ENCODE assay signal across 28 mouse cellular contexts in genomic region chr4:102310630-102311029, GRCm38 (mm10).
"Had no signal": no experiment of that assay in that cellular context is flagged by ENCODE, and none has a peak within 500 bp of the region (broad histone marks: within the 10 kb centered on the region; RNA-seq: fewer than 3 reads in every experiment).

No protein-coding gene starts in this region.

- H3K4me2 ChIP-seq: heart, embryonic 12.5 days; hindbrain, embryonic 12.5 days; hindbrain, embryonic 14.5 days; intestine, embryonic 15.5 days; limb, embryonic 12.5 days; liver, embryonic 11.5 days; liver, embryonic 13.5 days; liver, embryonic 15.5 days had no signal

- H3K36me3 ChIP-seq: heart, embryonic 12.5 days; hindbrain, embryonic 10.5 days; hindbrain, embryonic 12.5 days; intestine, embryonic 15.5 days; limb, embryonic 10.5 days; limb, embryonic 12.5 days; liver, embryonic 13.5 days; liver, embryonic 15.5 days had no signal

- H3K27ac ChIP-seq: heart, adult 2 months; hindbrain, embryonic 10.5 days; hindbrain, embryonic 12.5 days; hindbrain, embryonic 14.5 days; intestine, embryonic 15.5 days; layer of hippocampus, adult 2 months; left cerebral cortex, adult 2 months; limb, embryonic 10.5 days; limb, embryonic 12.5 days; liver, embryonic 13.5 days; liver, embryonic 15.5 days had no signal

- H3K9ac ChIP-seq: heart, embryonic 12.5 days; hindbrain, embryonic 12.5 days; hindbrain, embryonic 14.5 days; intestine, embryonic 15.5 days; limb, embryonic 12.5 days; liver, embryonic 13.5 days; liver, embryonic 15.5 days; liver, postnatal 0 days had no signal

- DNase-seq: gastrocnemius, postnatal 36 days; heart, adult 11 months; heart, adult 2 months; heart, postnatal 10 days; heart, postnatal 4 days; kidney, adult 18-20 months; kidney, adult 8-10 months; kidney, postnatal 10 days; kidney, postnatal 25 days; kidney, postnatal 4 days; liver; liver, embryonic 13.5 days; liver, postnatal 0 days; lung, adult 2 months had no signal

- H3K4me3 ChIP-seq: heart, adult 2 months; heart, embryonic 12.5 days; hindbrain, embryonic 10.5 days; hindbrain, embryonic 12.5 days; intestine, embryonic 15.5 days; layer of hippocampus, adult 2 months; left cerebral cortex, adult 2 months; limb, embryonic 10.5 days; limb, embryonic 12.5 days; liver, embryonic 13.5 days; liver, embryonic 15.5 days had no signal

- ATAC-seq: hindbrain, embryonic 16.5 days; inflammation-experienced regulatory T-cells, adult 6 months; intestine, embryonic 15.5 days; intestine, postnatal 0 days; liver, postnatal 0 days had no signal

- H3K4me1 ChIP-seq: intestine, embryonic 15.5 days; limb, embryonic 10.5 days; limb, embryonic 12.5 days; liver, embryonic 13.5 days; liver, embryonic 15.5 days had no signal

- H3K9me3 ChIP-seq: heart, embryonic 12.5 days; hindbrain, embryonic 10.5 days; hindbrain, embryonic 12.5 days; intestine, embryonic 15.5 days; limb, embryonic 10.5 days; limb, embryonic 12.5 days; liver, embryonic 13.5 days; liver, embryonic 15.5 days had no signal

- H3K27me3 ChIP-seq: heart, embryonic 12.5 days; hindbrain, embryonic 12.5 days; intestine, embryonic 15.5 days; limb, embryonic 12.5 days; liver, embryonic 13.5 days; liver, embryonic 15.5 days had no signal
